Mouse (Mus musculus) CH12.LX (cell line): ENCODE data around the gene Orc1. TPM values are rescaled to one million over a fixed set of nuclear protein-coding genes. Genes with fewer than 3 reads are reported as not detected.

Source experiments
- DNase-seq: peaks from one replicate; pipeline ENCODE4 v3.0.0-alpha.2; 2013; ENCODE audit errors: extremely low read depth
- H3K27ac ChIP-seq: 2 replicates; pipeline ENCODE4 v1.5.1; 2012; ENCODE audit warnings: low read depth, mild to moderate bottlenecking, control low read depth, moderate library complexity; ENCODE audit not compliant: insufficient read depth
- H3K27me3 ChIP-seq: replicated peaks from 2 replicates; pipeline ENCODE3; 2012; ENCODE audit warnings: inconsistent platforms
- H3K36me3 ChIP-seq, 2 experiments: replicated peaks in 1 of 2; 2 replicates each; pipeline versions ENCODE3 to v1.6.1; 2012; ENCODE audit warnings: inconsistent platforms in 1 of 2, low read length in 1 of 2, mild to moderate bottlenecking in 1 of 2, mixed read lengths in 1 of 2, moderate library complexity in 1 of 2; ENCODE audit not compliant: control insufficient read depth in 1 of 2, insufficient read depth in 1 of 2
- H3K4me1 ChIP-seq, 2 experiments: 2 replicates each; pipeline ENCODE4 v1.6.1; 2012; ENCODE audit warnings: inconsistent platforms in 1 of 2, moderate library complexity in 1 of 2; ENCODE audit not compliant: insufficient read depth in 2 of 2, control insufficient read depth in 1 of 2
- H3K4me2 ChIP-seq: 2 replicates; pipeline ENCODE4 v1.6.1; 2012; ENCODE audit warnings: low read depth, mild to moderate bottlenecking, control low read depth; ENCODE audit not compliant: poor library complexity, insufficient read depth, severe bottlenecking
- H3K4me3 ChIP-seq, 3 experiments: fragments of 150-350 bp in 1 of 3; sonication (generic) in 1 of 3; replicated peaks in 1 of 3; 2 replicates each; pipeline versions ENCODE3 to v1.5.1; 2011 to 2012; ENCODE audit warnings: low read depth in 2 of 3, low read length in 2 of 3, mild to moderate bottlenecking in 2 of 3, moderate library complexity in 2 of 3, control low read depth in 1 of 3, improper control_type of control experiment in 1 of 3, inconsistent platforms in 1 of 3, mixed read lengths in 1 of 3; ENCODE audit not compliant: poor library complexity in 1 of 3
- H3K79me2 ChIP-seq: replicated peaks from 2 replicates; pipeline ENCODE4 v1.6.1; 2012; ENCODE audit warnings: mild to moderate bottlenecking, moderate library complexity; ENCODE audit not compliant: control insufficient read depth, poor library complexity, insufficient read depth, severe bottlenecking; ENCODE audit errors: extremely low read depth
- H3K9ac ChIP-seq: 2 replicates; pipeline ENCODE4 v1.6.1; 2012; ENCODE audit warnings: low read depth, mild to moderate bottlenecking, control low read depth, moderate library complexity; ENCODE audit not compliant: insufficient read depth
- H3K9me3 ChIP-seq: replicated peaks from 2 replicates; pipeline ENCODE3; 2012; ENCODE audit warnings: low read length, inconsistent platforms, mixed read lengths
- BHLHE40 ChIP-seq: IDR thresholded peaks from 2 replicates; pipeline ENCODE4 v1.6.1; 2011; ENCODE audit warnings: mild to moderate bottlenecking, low read depth, low read length, improper control_type of control experiment
- CHD2 ChIP-seq: IDR thresholded peaks from 2 replicates; pipeline ENCODE4 v1.6.1; 2011; ENCODE audit warnings: low read length, improper control_type of control experiment
- CTCF ChIP-seq, 2 experiments: IDR thresholded peaks in 1 of 2; conservative IDR thresholded peaks in 1 of 2; 2 replicates each; pipeline ENCODE4 v1.5.1; 2011 to 2012; ENCODE audit warnings: low read depth in 2 of 2, low read length in 2 of 2, improper control_type of control experiment in 1 of 2, inconsistent platforms in 1 of 2, mild to moderate bottlenecking in 1 of 2, moderate library complexity in 1 of 2
- ELF1 ChIP-seq: IDR thresholded peaks from 2 replicates; pipeline ENCODE4 v1.6.1; 2014; ENCODE audit warnings: low read depth, mild to moderate bottlenecking, inconsistent platforms, low read length, improper control_type of control experiment
- EP300 ChIP-seq: IDR thresholded peaks from 2 replicates; pipeline ENCODE4 v1.6.1; 2011; ENCODE audit warnings: low read length, improper control_type of control experiment
- ETS1 ChIP-seq: conservative IDR thresholded peaks from 2 replicates; pipeline ENCODE4 v1.6.1; 2012; ENCODE audit warnings: low read depth, mild to moderate bottlenecking, inconsistent platforms, low read length, improper control_type of control experiment, moderate library complexity
- HCFC1 ChIP-seq: IDR thresholded peaks from 2 replicates; pipeline ENCODE4 v1.6.1; 2012; ENCODE audit warnings: low read depth, mild to moderate bottlenecking, inconsistent platforms, low read length, improper control_type of control experiment
- IRF4 ChIP-seq: IDR thresholded peaks from 2 replicates; pipeline ENCODE4 v1.6.1; 2014; ENCODE audit warnings: low read depth, mild to moderate bottlenecking, inconsistent platforms, low read length, improper control_type of control experiment
- KAT2A ChIP-seq: IDR thresholded peaks from 2 replicates; pipeline ENCODE4 v1.6.1; 2012; ENCODE audit warnings: low read length, improper control_type of control experiment, inconsistent platforms; ENCODE audit not compliant: insufficient replicate concordance
- MAX ChIP-seq: IDR thresholded peaks from 2 replicates; pipeline ENCODE4 v1.6.1; 2011; ENCODE audit warnings: low read length, improper control_type of control experiment
- MAZ ChIP-seq: IDR thresholded peaks from 2 replicates; pipeline ENCODE4 v1.6.1; 2012; ENCODE audit warnings: low read depth, mild to moderate bottlenecking, inconsistent platforms, low read length, improper control_type of control experiment, moderate library complexity
- MXI1 ChIP-seq: IDR thresholded peaks from 2 replicates; pipeline ENCODE4 v1.6.1; 2011; ENCODE audit warnings: mild to moderate bottlenecking, low read depth, low read length, improper control_type of control experiment
- MYC ChIP-seq: IDR thresholded peaks from 2 replicates; pipeline ENCODE4 v1.6.1; 2011; ENCODE audit warnings: low read depth, mild to moderate bottlenecking, improper control_type of control experiment, low read length
- NRF1 ChIP-seq: IDR thresholded peaks from 2 replicates; pipeline ENCODE4 v1.6.1; 2014; ENCODE audit warnings: low read depth, mild to moderate bottlenecking, inconsistent platforms, low read length, improper control_type of control experiment, moderate library complexity
- PAX5 ChIP-seq: IDR thresholded peaks from 2 replicates; pipeline ENCODE4 v1.6.1; 2012; ENCODE audit warnings: low read length, inconsistent platforms, mixed read lengths
- SIN3A ChIP-seq: IDR thresholded peaks from 2 replicates; pipeline ENCODE4 v1.6.1; 2012; ENCODE audit warnings: low read length, improper control_type of control experiment, inconsistent platforms
- TCF12 ChIP-seq: IDR thresholded peaks from 2 replicates; pipeline ENCODE4 v1.6.1; 2014; ENCODE audit warnings: low read depth, mild to moderate bottlenecking, inconsistent platforms, low read length, improper control_type of control experiment
- UBTF ChIP-seq: IDR thresholded peaks from 2 replicates; pipeline ENCODE4 v1.6.1; 2012; ENCODE audit warnings: low read depth, mild to moderate bottlenecking, inconsistent platforms, low read length, improper control_type of control experiment, moderate library complexity
- USF1 ChIP-seq: IDR thresholded peaks from 2 replicates; pipeline ENCODE4 v1.6.1; 2014; ENCODE audit warnings: low read depth, mild to moderate bottlenecking, inconsistent platforms, low read length, improper control_type of control experiment
- ZC3H11A ChIP-seq: IDR thresholded peaks from 2 replicates; pipeline ENCODE4 v1.6.1; 2012; ENCODE audit warnings: low read depth, mild to moderate bottlenecking, inconsistent platforms, low read length, improper control_type of control experiment
- ZKSCAN1 ChIP-seq: IDR thresholded peaks from 2 replicates; pipeline ENCODE4 v1.6.1; 2012; ENCODE audit warnings: low read depth, inconsistent platforms, low read length, improper control_type of control experiment, borderline replicate concordance
- ZMIZ1 ChIP-seq: IDR thresholded peaks from 2 replicates; pipeline ENCODE4 v1.6.1; 2012; ENCODE audit warnings: low read depth, mild to moderate bottlenecking, inconsistent platforms, low read length, improper control_type of control experiment
- dilution Hi-C: fragments of 300-500 bp; cut with MboI; formaldehyde crosslinking; loops from 2 replicates; pipeline ENCODE4 v1.14.3; 2020; ENCODE audit warnings: low sequenced_read_pairs; ENCODE audit not compliant: extremely low pct_unique_long_range_greater_than_20kb, extremely low pct_ligation_motif_present
- in situ Hi-C: fragments of 300-500 bp; cut with MboI; formaldehyde crosslinking; loops from 3 replicates; pipeline ENCODE4 v1.14.3; 2019; ENCODE audit warnings: low sequenced_read_pairs, low pct_ligation_motif_present, low pct_unique_long_range_greater_than_20kb, mixed read lengths
- polyA plus RNA-seq: library from polyadenylated mRNA; unstranded; fragments of >175 nt; gene quantifications from 2 replicates; pipeline ENCODE4 v1.2.1, GENCODE M21; 2012; ENCODE audit warnings: low read depth; ENCODE audit not compliant: insufficient read length
- total RNA-seq, 2 experiments: library from RNA; depleted of rRNA; stranded (reverse); fragments of 300-350 nt in 1 of 2; fragments of >200 nt in 1 of 2; gene quantifications; 2 replicates each; pipeline ENCODE4 v1.2.3; 2012 to 2014

The Orc1 gene
- total and polyA plus RNA-seq, 3 experiments = 16.3 to 25.4 (median 24.8) TPM

- Histone ChIP-seq H3K79me2 (peaks cover 3% of the 10 kb centered on the region; the same call in 1 of the 2 replicates), H3K9me3 (no peaks in the 10 kb centered on the region), H3K9ac (peak overlapping the region; percentile 79), H3K27ac (peak overlapping the region; percentile 56), H3K36me3 (peaks cover 6 to 49% of the 10 kb centered on the region in 2 experiments), H3K4me1 (peaks cover 4 to 29% of the 10 kb centered on the region in 2 experiments; a peak in 3 of 4 replicates), H3K27me3 (no peaks in the 10 kb centered on the region), H3K4me3 (peak overlapping the region; percentile 70 to 88 (median 76)), H3K4me2 (peak overlapping the region; percentile 72)
- DNase-seq = peak; percentile 60
- TF ChIP-seq NRF1 (no peak), ELF1 (no peak), BHLHE40 (peak; percentile 36; the same call in 1 of the 2 replicates), EP300 (no peak)
- in situ Hi-C loops = no loop called here
- dilution Hi-C loops = no loop called here
Measured at GRCm38 (mm10) chr4:108618586-108618985, 39.4 kb downstream of the Orc1 start.

GRCm38 (mm10) chr4:108619165-108619564 lies 39.9 kb downstream of the Orc1 start:
- Histone ChIP-seq H3K27me3 (no peaks in the 10 kb centered on the region), H3K4me2 (peak overlapping the region; percentile 72), H3K9me3 (no peaks in the 10 kb centered on the region), H3K4me1 (peaks cover 4 to 29% of the 10 kb centered on the region in 2 experiments; a peak in 3 of 4 replicates), H3K79me2 (peaks cover 3% of the 10 kb centered on the region; the same call in 1 of the 2 replicates), H3K4me3 (peak overlapping the region; percentile 70 to 88 (median 76)), H3K36me3 (peaks cover 12 to 50% of the 10 kb centered on the region in 2 experiments), H3K9ac (peak overlapping the region; percentile 79), H3K27ac (peak overlapping the region; percentile 56)
- DNase-seq = peak; percentile 46
- dilution Hi-C loops (no loop called here), in situ Hi-C loops (no loop called here)
- TF ChIP-seq ETS1 = peak; percentile 14; the same call in 1 of the 2 replicates
- TF ChIP-seq PAX5 = no peak
- TF ChIP-seq UBTF = peak; percentile 55; the same call in 1 of the 2 replicates
- no peak for TF ChIP-seq ZC3H11A
- peak; percentile 24; the same call in 1 of the 2 replicates for TF ChIP-seq CHD2
- TF ChIP-seq MXI1 = peak; percentile 75
- TF ChIP-seq KAT2A = 0 out of 2 replicates have a peak, but pooled peaks have one; percentile 23
- peak in 1 of 2 experiments; percentile 9; a peak in 1 of 4 replicates for TF ChIP-seq CTCF (conservative IDR thresholded peaks at IDR 0.05 in 1 of 2, IDR thresholded peaks at IDR 0.05 in 1 of 2; ENCODE audit: low read depth in 2 of 2, low read length in 2 of 2)
- 0 out of 2 replicates have a peak, but pooled peaks have one; percentile 12 for TF ChIP-seq IRF4
- TF ChIP-seq ZMIZ1 = peak; percentile 6; the same call in 1 of the 2 replicates
- TF ChIP-seq USF1 = no peak; the same call in 1 of the 2 replicates
- TF ChIP-seq ZKSCAN1 = no peak
- no peak for TF ChIP-seq SIN3A
- TF ChIP-seq MAZ = no peak
- TF ChIP-seq HCFC1 = no peak
- peak; percentile 85 for TF ChIP-seq MYC
- 0 out of 2 replicates have a peak, but pooled peaks have one; percentile 19 for TF ChIP-seq BHLHE40
- no peak for TF ChIP-seq TCF12
- TF ChIP-seq MAX = peak; percentile 84
